Mouse (Mus musculus) erythroblast, embryonic 14.5 days (primary cell): Measurements from ENCODE around the gene Abhd16a. TPM values are rescaled to one million over a fixed set of nuclear protein-coding genes. Genes with fewer than 3 reads are reported as not detected.

ENCODE experiments used
- H3K27me3 ChIP-seq: 2 replicates; pipeline ENCODE4 v1.6.1; 2012; ENCODE audit warnings: inconsistent platforms; ENCODE audit not compliant: control insufficient read depth
- H3K36me3 ChIP-seq: 2 replicates; pipeline ENCODE4 v1.6.1; 2012; ENCODE audit warnings: mild to moderate bottlenecking, inconsistent platforms; ENCODE audit not compliant: control insufficient read depth
- H3K4me1 ChIP-seq: 2 replicates; pipeline ENCODE4 v1.6.1; 2012; ENCODE audit warnings: inconsistent platforms; ENCODE audit not compliant: control insufficient read depth
- H3K4me3 ChIP-seq: replicated peaks from 2 replicates; pipeline ENCODE3; 2012; ENCODE audit warnings: moderate library complexity, mild to moderate bottlenecking, inconsistent platforms
- H3K9me3 ChIP-seq: 2 replicates; pipeline ENCODE4 v1.6.1; 2012; ENCODE audit warnings: low read length, inconsistent platforms, mixed read lengths; ENCODE audit not compliant: control insufficient read depth
- GATA1 ChIP-seq: IDR thresholded peaks from 2 replicates; pipeline ENCODE4 v1.6.1; 2012; ENCODE audit warnings: low read length, inconsistent platforms, mixed read lengths
- TAL1 ChIP-seq: IDR thresholded peaks from 3 replicates; pipeline ENCODE4 v1.6.1; 2012; ENCODE audit warnings: low read length, inconsistent platforms, mixed read lengths
- polyA plus RNA-seq: library from polyadenylated mRNA; stranded (reverse); fragments of >175 nt; gene quantifications from 2 replicates; pipeline ENCODE4 v1.2.3, GENCODE M21; 2012

Abhd16a gene
- polyA plus RNA-seq: 10.1 and 10.3 TPM in 2 replicates

DNA sequence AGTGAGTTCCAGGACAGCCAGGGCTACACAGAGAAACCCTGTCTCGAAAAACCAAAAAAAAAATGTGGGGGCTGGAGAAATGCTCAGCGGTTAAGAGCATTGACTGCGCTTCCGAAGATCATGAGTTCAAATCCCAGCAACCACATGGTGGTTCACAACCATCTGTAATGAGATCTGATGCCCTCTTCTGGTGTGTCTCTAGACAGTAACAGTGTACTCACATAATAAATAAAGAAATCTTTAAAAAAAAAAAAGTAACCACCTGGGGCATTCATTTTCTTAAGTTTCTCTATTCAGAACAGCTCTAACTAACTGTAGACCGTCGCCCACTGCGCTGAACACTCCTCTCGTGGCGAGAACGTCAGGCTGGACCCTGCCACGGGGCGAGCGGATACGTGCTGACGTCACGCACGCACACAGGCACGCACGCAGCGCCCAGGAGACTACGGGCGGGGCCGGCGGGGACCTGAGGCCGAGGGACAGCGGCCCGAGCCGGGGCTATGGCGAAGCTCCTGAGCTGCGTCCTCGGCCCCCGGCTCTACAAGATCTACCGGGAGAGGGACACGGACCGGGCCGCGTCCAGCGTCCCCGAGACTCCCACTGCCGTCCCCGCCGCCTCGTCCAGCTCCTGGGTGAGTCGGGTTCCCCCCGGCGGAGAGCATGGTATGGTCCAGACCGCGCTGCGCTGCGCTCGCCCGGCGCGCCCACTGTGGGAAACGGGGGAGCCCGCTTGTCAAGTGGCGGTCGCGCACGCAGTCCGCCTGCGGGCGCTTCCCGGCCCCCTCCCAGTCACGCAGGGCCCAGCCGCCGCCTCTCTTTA is at the start of gene Abhd16a:
Abhd16a (plus strand) TSS at position 439 of the 820 bp plus-strand sequence.
- TF ChIP-seq TAL1 (no peak), GATA1 (no peak)

DNA sequence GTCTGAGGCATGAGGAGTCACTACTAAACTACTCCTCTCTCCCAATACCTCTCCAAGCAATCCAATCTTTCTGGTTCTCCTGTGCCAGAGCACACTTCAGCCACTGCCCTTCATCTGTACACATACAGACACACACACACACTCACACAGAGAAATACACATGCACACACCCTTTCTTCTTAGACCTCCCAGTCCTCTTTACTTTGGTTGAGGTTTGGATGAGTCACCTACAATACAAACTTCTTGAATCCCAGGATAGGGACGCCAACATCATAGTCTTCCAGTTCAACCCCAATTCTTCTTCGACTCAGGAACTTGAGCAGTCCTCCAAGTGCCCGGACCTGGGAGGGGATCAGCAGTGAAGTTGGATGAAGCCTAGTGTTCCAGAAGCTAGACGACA is 45.3 kb upstream of the Abhd16a start:
- no peak overlapping the region for H3K4me3 ChIP-seq
- H3K36me3 ChIP-seq: no peaks in the 10 kb centered on the region; the same call in 1 of the 2 replicates
- H3K4me1 ChIP-seq: peaks cover 70% of the 10 kb centered on the region
- no peaks in the 10 kb centered on the region for H3K9me3 ChIP-seq
- TF ChIP-seq GATA1: no peak
- H3K27me3 ChIP-seq: no peaks in the 10 kb centered on the region

More for the DNA sequence above, at the start of gene Abhd16a:
- H3K36me3 ChIP-seq: peaks cover 39% of the 10 kb centered on the region
- H3K27me3 ChIP-seq: no peaks in the 10 kb centered on the region
- peak within 1 kb of the TSS; percentile 89 for H3K4me3 ChIP-seq
- H3K4me1 ChIP-seq: peaks cover 44% of the 10 kb centered on the region
- H3K9me3 ChIP-seq: no peaks in the 10 kb centered on the region

DNA sequence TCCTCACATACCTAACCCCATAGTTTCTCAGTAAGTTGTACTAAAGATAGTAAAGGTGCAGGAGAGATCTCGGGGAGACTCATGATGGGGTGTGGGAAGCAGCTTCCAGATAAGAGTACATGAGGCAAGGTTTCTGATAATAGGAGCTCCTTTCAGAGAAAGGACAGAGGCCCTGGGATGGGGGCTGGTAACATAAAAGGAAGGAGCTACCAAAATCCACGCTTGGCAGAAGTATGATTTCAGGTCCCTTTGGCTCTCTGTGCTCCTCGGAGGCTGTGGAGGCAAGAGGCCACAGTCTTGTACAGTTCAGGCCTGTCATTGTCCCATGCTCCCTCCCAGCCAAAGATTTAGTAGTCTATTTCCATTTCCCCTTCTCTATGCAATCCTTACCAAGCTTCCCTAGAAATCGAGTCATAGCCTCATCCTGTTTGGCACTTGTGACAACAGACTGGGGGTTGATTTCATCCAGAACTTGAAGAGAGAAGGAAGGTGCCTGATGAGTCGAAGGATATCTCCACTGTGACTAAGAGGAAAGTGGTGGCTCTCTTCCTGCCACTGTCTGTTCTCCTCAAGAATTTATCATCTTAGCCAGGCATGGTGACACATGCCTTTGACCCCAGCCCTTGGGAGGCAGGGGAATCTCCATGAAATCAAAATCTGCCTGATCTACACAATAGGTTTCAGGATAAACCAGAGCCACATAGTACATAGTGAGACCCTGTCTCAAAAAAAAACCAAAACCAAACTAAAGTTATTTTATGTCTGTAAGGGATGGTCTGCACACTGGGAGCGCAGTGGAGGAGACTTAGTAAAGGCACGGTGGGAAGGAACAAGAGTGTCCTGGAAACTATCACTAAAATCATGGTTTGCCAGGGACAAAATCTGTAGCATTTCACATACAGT is 43.9 kb upstream of the Abhd16a start:
- no peaks in the 10 kb centered on the region for H3K9me3 ChIP-seq
- H3K27me3 ChIP-seq: no peaks in the 10 kb centered on the region
- peak overlapping the region; percentile 81 for H3K4me3 ChIP-seq
- peaks cover 84% of the 10 kb centered on the region for H3K4me1 ChIP-seq
- no peaks in the 10 kb centered on the region; the same call in 1 of the 2 replicates for H3K36me3 ChIP-seq
- TF ChIP-seq TAL1: no peak
- peak; percentile 32 for TF ChIP-seq GATA1

DNA sequence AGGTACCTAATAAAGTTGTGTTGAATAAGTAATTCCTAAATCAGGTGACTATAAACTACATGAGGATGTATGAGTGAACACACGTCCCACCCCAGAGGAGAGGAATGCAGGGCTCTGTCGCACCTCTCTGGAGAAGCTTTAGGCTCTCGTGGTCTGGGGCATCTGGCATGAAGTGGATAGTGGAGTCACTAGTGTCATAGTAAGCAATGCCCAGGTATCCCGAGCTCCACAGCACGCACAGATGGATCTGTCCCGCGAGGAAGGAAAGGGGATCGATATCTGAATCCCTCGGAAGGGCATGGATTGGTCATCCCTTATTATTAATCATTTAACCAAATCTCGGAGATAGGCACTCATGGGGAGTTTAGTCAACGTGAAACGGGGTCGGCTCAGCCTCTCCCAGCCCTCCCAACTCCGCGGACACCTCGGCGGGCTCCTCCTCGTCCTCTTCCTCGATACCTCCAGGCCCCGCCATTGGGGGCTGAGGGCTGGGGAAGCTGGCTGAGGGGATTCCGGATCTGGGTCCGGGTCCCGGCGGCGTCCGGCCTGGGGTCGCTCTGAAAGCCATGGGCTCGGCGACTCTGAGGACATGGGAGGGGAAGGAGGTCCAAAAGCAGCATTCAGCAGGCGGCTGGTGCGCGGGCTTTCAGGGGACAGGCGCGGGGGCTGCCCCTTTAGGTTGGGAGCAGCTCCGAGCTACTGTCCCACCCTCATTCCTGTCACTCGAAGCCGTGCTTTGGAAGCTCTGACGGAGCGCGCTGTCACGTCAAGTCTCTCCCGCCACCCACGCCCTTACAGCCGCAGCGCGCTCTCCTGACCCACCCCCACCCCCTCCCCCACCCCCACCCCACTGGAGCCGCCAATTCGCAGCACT is 43.0 kb upstream of the Abhd16a start:
- TF ChIP-seq TAL1 (no peak), GATA1 (no peak)
- H3K4me3 ChIP-seq: peak overlapping the region; percentile 81
- H3K27me3 ChIP-seq: no peaks in the 10 kb centered on the region
- no peaks in the 10 kb centered on the region; the same call in 1 of the 2 replicates for H3K36me3 ChIP-seq
- no peaks in the 10 kb centered on the region for H3K9me3 ChIP-seq
- H3K4me1 ChIP-seq: peaks cover 92% of the 10 kb centered on the region

DNA sequence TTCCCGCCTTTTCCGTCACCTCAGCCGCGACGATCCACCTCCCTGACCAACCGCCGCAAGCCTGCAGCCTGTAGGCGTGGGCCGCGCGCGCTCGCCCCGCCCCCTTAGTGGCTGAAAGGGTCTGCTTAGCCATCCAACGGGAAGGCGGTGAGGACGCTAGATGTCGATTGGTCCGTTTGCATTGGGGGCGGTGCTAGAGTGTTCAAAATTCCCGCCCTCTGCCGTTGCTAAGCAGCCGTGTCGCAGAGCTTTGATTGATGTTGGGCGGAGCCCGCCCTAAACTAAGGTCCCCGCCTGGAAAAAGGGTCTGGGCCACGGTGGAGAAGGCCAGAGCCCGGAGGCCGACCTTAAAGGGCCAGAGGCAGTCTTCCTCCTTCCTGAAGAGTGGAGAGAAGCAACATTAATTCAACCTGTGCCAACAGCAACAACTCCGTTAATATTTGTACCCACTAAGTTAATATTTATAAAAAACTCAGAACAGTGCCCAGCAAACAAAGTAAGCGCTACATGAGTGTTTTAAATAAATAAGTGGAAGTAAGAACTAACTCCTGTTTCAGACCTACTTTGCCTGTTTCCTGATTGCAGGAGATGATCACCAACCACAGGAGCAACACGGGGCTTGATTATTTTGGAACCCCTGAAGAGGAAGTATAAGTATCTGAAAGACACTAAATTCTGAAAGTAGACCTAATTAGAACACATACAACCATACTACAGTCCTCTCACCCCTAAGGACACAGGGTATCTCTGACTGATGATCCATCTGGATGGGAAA is 42.2 kb upstream of the Abhd16a start, which contains the start of gene Msh5:
Msh5 (minus strand) TSS at position 65 of the 775 bp plus-strand sequence.
- Histone ChIP-seq H3K27me3 (no peaks in the 10 kb centered on the region), H3K36me3 (no peaks in the 10 kb centered on the region; the same call in 1 of the 2 replicates), H3K4me3 (peak within 1 kb of the TSS; percentile 81), H3K4me1 (peaks cover 92% of the 10 kb centered on the region), H3K9me3 (no peaks in the 10 kb centered on the region)
- TF ChIP-seq TAL1: no peak
- TF ChIP-seq GATA1: no peak

DNA sequence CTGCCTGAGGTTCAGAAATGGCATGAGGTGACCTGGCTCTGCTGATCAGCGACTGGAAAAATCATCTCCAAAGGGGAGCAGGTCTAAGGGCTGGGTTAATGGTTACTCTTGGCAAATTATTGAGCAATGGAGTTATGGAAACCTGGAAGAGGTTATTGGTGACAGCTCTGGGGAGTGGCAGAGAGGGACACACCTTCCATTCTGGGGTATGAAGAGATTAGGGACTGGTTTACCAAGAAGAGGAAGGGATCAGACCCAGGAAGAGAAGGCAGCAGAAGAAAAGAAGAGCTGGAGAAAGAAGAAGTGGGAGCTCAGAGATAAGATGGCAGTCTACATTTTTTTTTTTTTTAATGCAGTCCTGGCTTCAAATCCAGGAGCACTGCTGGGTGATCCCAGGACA is 41.4 kb upstream of the Abhd16a start:
- Histone ChIP-seq H3K36me3 (peaks cover 8% of the 10 kb centered on the region), H3K27me3 (no peaks in the 10 kb centered on the region), H3K9me3 (no peaks in the 10 kb centered on the region), H3K4me3 (peak overlapping the region; percentile 46), H3K4me1 (peaks cover 96% of the 10 kb centered on the region)
- TF ChIP-seq TAL1: no peak
- no peak for TF ChIP-seq GATA1

DNA sequence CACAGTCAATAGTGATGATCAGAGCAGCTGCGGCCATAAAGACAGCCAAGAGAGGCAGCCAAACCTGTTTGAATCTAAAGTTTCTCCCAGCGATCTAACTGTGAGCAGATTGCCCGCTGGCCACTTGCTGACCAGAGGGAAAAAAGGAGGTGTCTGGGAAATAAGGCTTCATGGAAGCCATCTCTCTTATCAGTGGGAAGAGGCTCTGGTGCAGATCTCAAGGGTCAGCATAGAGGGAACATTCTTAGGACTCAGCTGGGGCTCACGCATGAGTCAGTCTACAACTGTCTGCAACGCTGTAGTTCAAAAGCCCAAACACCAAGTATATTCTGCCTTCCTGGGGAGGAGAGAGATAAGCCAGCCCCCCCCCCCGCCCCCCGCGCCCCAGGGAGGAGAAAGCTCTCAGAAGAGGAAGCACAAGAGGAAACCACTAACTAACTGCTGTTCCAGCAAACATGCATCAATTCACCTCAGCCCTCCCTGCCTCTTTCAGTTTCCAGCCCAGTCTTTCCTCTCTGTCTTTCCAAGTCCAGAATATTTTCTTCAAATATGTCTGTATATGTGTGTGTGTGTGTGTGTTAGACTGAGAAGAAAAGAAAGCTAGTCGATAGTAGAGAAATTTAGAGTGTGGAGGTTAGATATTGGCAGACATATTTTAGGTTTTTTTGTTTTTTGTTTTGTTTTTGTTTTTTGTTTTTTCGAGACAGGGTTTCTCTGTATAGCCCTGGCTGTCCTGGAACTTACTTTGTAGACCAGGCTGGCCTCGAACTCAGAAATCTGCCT is 40.7 kb upstream of the Abhd16a start:
- TF ChIP-seq TAL1: no peak
- TF ChIP-seq GATA1: no peak
- peaks cover 13% of the 10 kb centered on the region for H3K36me3 ChIP-seq
- H3K27me3 ChIP-seq: no peaks in the 10 kb centered on the region

DNA sequence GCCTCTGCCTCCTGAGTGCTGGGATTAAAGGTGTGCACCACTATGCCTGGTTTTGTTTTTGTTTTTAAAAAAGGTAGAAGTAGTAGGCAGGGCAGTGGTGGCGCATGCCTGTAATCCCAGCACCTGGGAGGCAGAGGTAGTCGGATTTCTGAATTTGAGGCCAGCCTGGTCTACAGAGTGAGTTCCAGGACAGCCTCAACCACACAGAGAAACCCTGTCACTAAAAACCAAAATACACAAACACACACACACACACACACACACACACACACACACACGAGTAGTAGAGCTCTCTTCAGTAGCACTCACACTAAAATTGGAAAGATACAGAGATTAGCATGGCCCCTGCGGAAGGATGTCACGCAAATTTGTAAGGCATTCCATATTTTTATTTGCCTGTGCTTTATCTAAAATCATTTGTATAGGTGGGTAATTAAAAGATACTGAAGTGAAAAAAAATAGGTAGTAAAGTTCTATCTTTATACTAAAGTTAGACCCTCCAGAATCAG is 40.1 kb upstream of the Abhd16a start:
- H3K36me3 ChIP-seq: peaks cover 18% of the 10 kb centered on the region
- peaks cover 90% of the 10 kb centered on the region for H3K4me1 ChIP-seq
- H3K4me3 ChIP-seq: no peak overlapping the region
- H3K27me3 ChIP-seq: no peaks in the 10 kb centered on the region
- H3K9me3 ChIP-seq: no peaks in the 10 kb centered on the region
- TF ChIP-seq TAL1 (no peak), GATA1 (no peak)

More for the DNA sequence above, 40.7 kb upstream of the Abhd16a start:
- peaks cover 94% of the 10 kb centered on the region for H3K4me1 ChIP-seq
- no peaks in the 10 kb centered on the region for H3K9me3 ChIP-seq
- peak overlapping the region; percentile 46 for H3K4me3 ChIP-seq
